Mouse (Mus musculus) kidney, adult 2 months (tissue): ENCODE measurements at regions not wholly inside any gene's neighbourhood (a gene's known extent, or its start where the extent isn't known, plus 50 kb on each side); places are given as distances from the start of the nearest gene placed in this dataset.

Source experiments
- CTCF ChIP-seq: fragments of 200-500 bp; conservative IDR thresholded peaks from 2 replicates; pipeline ENCODE4 v1.5.1; 2011; ENCODE audit warnings: low read depth, mild to moderate bottlenecking, control low read depth, low read length, moderate library complexity, mixed read lengths; ENCODE audit not compliant: insufficient read depth, insufficient read length
- POLR2A ChIP-seq: fragments of 200-500 bp; IDR thresholded peaks from one replicate; pipeline ENCODE4 v1.6.1; 2011; ENCODE audit warnings: low read depth, low read length, control low read depth

DNA sequence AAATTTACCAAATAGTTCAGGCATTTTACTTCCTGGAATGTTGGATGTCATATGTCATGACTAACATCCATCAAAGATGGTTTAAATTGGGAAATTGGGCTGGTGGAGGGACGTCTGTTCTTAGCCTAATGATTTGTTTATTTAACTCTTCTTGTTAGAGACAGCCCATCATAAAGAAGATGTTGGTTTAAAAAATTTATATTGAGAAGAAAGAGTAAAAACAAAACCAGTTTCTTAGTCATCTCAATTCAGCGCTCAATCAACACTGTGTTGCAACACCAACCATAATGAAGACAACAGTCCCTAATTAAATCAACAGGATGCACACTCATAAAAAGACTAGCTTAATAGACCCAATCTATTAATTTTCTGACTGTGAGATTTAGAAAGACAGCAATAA lies 133.5 kb downstream of the AI593442 start:
- TF ChIP-seq POLR2A: no peak
- no peak for TF ChIP-seq CTCF
